Mouse (Mus musculus) stomach, postnatal 0 days (tissue): Measurements from ENCODE around the gene Rho.

Source experiments
- CTCF ChIP-seq: IDR thresholded peaks from 2 replicates; pipeline ENCODE4 v1.5.1; 2016; ENCODE audit warnings: antibody characterized with exemption, low read depth, mild to moderate bottlenecking, moderate library complexity
- EP300 ChIP-seq: optimal IDR thresholded peaks from 2 replicates; pipeline ENCODE3; 2016; ENCODE audit warnings: antibody characterized with exemption

- no peak for TF ChIP-seq CTCF
- TF ChIP-seq EP300, result no peak
Observed at GRCm38 (mm10) chr6:115984580-115984979, 53.0 kb downstream of the Rho start.
